Mouse (Mus musculus) frontal cortex, postnatal 10 days (tissue): ENCODE results near the gene Atxn7l3b.
A peak's percentile ranks its signal among the peaks of the same experiment; 100 is the strongest.
"Not testable (repeated sequence)": the region's sequence is repeated elsewhere in the genome, so short reads cannot be mapped to it uniquely, and the experiment has no call there.

Experiments
- DNase-seq, 2 experiments: peaks; one replicate each; pipeline ENCODE4 v3.0.0; 2022; ENCODE audit warnings: low spot score in 2 of 2, mixed read lengths in 1 of 2

Atxn7l3b gene

GRCm38 (mm10) chr10:112928452-112929221, at the start of gene Atxn7l3b:
Gene Atxn7l3b, minus strand, starts transcription at chr10:112929001.
- peak; percentile 90 to 93 for DNase-seq

DNA sequence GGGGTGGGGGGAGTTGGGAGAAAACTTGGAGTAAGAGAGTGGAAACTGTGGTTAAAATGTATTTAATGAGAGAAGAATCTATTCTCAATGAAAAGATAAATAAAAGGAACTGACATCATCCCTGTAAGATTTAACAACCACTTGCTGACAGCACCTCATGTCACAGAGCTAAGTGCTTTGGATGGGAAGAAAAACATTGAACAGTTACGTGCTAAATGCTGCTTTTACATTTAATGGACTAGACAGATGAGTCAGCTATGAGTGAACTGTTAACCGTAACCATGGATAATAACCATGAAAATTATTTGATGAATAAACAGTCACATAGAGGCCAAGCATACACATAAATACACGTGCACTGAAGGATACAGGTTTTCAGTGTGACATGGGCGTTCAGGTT, 48.8 kb upstream of the Atxn7l3b start:
- no peak for DNase-seq

- DNase-seq: no peak
Measured at GRCm38 (mm10) chr10:112973286-112974026, 44.7 kb upstream of the Atxn7l3b start.

- DNase-seq: no peak
Measured at GRCm38 (mm10) chr10:112970002-112970589, 41.3 kb upstream of the Atxn7l3b start.

GRCm38 (mm10) chr10:112967578-112967977, 38.8 kb upstream of the Atxn7l3b start:
- DNase-seq: no peak

GRCm38 (mm10) chr10:112962216-112962615, 33.4 kb upstream of the Atxn7l3b start:
- not testable (repeated sequence) for DNase-seq

- no peak for DNase-seq
Measured at GRCm38 (mm10) chr10:112954140-112954539, 25.3 kb upstream of the Atxn7l3b start.

- DNase-seq: no peak
Measured at GRCm38 (mm10) chr10:112948453-112948852, 19.7 kb upstream of the Atxn7l3b start.

DNA sequence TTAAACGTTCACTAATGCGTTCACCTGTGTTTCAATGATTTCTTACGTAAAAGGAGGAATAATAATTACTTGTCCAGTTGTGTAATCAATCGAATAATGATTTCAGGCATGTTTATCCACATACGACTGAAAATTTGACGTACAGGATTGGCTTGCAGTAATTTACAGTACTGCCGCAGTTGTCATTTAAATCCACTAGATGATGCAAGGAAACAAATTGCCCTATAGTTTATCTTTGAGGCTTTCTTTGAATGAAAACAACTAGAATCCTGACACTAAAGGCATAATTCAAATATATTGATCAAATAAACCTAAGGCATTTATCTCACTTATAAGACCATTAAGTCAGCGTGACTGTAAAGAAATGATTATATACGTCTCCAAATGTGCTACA, 418 bp upstream of the Atxn7l3b start:
- DNase-seq: no peak

DNA sequence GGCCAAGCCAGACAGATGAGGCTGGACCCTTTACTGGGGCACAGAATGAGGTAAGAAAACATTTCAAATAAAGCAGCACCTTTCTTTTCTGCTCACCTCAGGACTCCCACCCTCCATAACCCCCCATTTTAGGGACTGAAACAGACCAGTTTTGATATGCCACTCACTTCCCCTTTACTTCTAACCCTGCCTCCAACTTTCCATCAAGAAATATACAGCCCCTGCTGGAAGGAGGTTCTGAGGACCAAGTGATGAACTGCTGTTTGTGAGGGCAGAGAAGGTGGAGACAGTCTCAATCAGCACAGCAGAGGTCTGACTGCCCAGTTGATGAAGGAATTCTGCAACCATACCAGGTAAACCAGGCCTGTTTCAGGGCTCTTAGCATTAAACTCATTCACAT, 1.8 kb downstream of the Atxn7l3b start:
- no peak for DNase-seq

DNA sequence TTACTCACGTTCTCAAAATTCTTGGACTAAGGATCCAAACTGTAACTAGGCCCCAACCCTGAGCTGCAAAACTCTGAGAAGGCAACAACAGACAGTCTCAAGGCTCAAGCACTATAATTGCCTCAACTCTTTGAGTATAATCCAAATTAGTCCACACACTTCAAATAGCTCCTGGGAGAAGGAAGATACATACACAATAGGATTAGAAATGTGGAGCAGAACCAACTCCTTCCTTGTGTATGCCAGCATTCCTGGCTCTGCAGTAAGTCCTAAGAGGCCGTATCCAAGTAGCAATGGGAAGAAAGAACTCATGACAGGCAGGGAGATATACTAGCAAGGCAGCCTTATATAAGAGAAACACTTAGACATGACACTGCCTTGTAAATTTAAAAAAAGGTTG, 2.5 kb downstream of the Atxn7l3b start:
- no peak for DNase-seq

DNA sequence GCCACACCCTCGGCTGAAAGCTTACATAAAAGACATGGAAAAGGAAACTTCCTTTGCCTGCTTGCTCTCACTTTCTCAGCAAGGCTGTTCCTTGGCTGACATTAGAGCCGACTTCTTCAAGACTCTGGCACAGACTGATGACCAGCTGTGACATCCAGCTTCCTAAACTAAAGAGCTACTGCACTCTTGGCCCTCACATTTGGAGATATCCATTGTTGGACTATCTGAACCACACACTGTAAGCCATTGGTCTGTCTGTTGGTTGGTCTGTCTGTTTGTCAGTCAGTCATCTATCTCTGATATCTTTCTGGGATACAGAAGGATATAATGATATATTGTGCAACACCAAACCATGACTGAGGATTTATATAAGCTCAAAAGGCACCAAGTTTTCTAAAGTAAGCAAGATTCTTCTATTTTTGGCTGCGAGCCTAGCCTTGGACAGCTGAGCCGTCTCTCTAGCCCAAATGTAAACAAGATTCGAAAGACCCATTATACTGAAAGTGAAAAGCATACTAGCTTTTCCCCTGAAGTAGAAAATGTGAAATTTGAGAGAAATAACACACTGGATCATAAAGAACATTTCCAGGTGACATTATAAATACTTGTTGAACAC, 12.1 kb downstream of the Atxn7l3b start:
- DNase-seq: no peak

DNA sequence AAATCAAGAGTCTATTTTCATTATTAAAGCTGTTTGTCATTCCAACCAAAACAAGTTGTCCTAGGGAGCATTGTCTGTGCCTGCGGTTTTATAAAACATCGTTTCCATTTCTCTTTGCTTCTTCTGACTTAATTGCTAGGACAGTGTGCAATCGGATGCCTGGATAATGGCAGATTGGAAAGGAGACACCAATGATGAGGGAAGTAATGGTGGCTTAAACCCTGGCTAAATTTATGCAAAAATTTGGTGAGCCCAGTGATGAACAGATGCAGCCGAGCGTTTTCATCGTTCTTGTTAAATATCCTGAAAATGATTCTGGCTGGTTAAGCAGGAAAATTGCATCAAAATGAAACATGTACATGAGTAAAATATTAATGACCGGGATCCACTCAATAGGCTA, 28.6 kb downstream of the Atxn7l3b start:
- DNase-seq: no peak

- no peak for DNase-seq
Measured at GRCm38 (mm10) chr10:112899796-112900195, 29.0 kb downstream of the Atxn7l3b start.

DNA sequence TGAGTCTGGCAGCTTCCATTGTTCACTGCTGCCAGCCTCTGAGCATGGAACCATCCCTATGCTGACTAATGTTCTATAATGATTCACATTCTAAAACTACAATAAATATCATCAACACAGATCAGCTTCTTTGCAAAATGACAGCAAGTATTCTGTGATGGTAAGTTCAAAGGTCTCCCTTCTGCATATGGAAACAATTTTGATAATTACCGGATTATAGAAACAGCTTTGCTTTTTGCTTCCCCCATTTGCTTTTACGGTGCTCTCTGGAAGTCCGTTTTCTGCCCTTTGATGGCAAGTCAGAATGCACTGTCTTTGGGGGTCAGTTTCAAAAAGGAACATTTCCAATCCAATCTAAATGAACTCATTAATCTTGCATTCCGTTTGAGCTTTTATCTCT, 32.2 kb downstream of the Atxn7l3b start:
- DNase-seq: no peak

GRCm38 (mm10) chr10:112893622-112894252, 35.1 kb downstream of the Atxn7l3b start:
- no peak for DNase-seq

- DNase-seq: no peak
Measured at GRCm38 (mm10) chr10:112884064-112884463, 44.7 kb downstream of the Atxn7l3b start.

GRCm38 (mm10) chr10:112883688-112884004, 45.2 kb downstream of the Atxn7l3b start:
- no peak for DNase-seq

- DNase-seq: no peak
Measured at GRCm38 (mm10) chr10:112882789-112883687, 45.8 kb downstream of the Atxn7l3b start.

GRCm38 (mm10) chr10:112882149-112882548, 46.7 kb downstream of the Atxn7l3b start:
- no peak for DNase-seq
